Mouse (Mus musculus) heart, embryonic 15.5 days (tissue): ENCODE data around the gene Efcab6. TPM values are rescaled to one million over a fixed set of nuclear protein-coding genes. Genes with fewer than 3 reads are reported as not detected.

Experiments used
- ATAC-seq: fragments of 200-750 bp; cut with Nextera tagmentation; replicated peaks from 2 replicates; pipeline ENCODE4 v1.8.0; 2017; ENCODE audit warnings: low read depth, moderate TSS enrichment; ENCODE audit not compliant: insufficient number of reproducible peaks, insufficient read depth, low FRiP score
- H3K27ac ChIP-seq: fragments of 300-500 bp; sonication (generic); 2 replicates; pipeline ENCODE4 v1.5.1; 2015; ENCODE audit warnings: mild to moderate bottlenecking, inconsistent platforms
- H3K27me3 ChIP-seq: fragments of 300-500 bp; sonication (generic); 2 replicates; pipeline ENCODE4 v1.6.1; 2015; ENCODE audit warnings: inconsistent platforms
- H3K36me3 ChIP-seq: fragments of 300-500 bp; sonication (generic); 2 replicates; pipeline ENCODE4 v1.6.1; 2015; ENCODE audit warnings: mild to moderate bottlenecking, inconsistent platforms
- H3K4me1 ChIP-seq: fragments of 300-500 bp; sonication (generic); replicated peaks from 2 replicates; pipeline ENCODE4 v1.6.1; 2015; ENCODE audit warnings: inconsistent platforms
- H3K4me2 ChIP-seq: fragments of 300-500 bp; sonication (generic); 2 replicates; pipeline ENCODE4 v1.6.1; 2015; ENCODE audit warnings: inconsistent platforms, mild to moderate bottlenecking, moderate library complexity
- H3K4me3 ChIP-seq: fragments of 300-500 bp; sonication (generic); 2 replicates; pipeline ENCODE4 v1.5.1; 2015; ENCODE audit warnings: mild to moderate bottlenecking, inconsistent platforms
- H3K9ac ChIP-seq: fragments of 300-500 bp; sonication (generic); 2 replicates; pipeline ENCODE4 v1.6.1; 2015; ENCODE audit warnings: mild to moderate bottlenecking, inconsistent platforms
- H3K9me3 ChIP-seq: fragments of 300-500 bp; sonication (generic); replicated peaks from 2 replicates; pipeline ENCODE4 v1.6.1; 2016; ENCODE audit warnings: inconsistent platforms
- WGBS: fragments of 180-500 bp; shearing (Covaris S2); methylation state at CpG from one replicate; pipeline ENCODE4 v1.1.7; 2015; ENCODE audit warnings: mixed read lengths; 5-methylcytosine and 5-hydroxymethylcytosine counted together
- polyA plus RNA-seq: library from polyadenylated mRNA; unstranded; fragments of >200 nt; fragmentation: Nextera tagmentation; extraction: Ambion mirVana; gene quantifications from 2 replicates; pipeline ENCODE4 v1.2.1, GENCODE M21; 2015

Efcab6 gene
- polyA plus RNA-seq, 1 experiment from 2014 or later = 0.24 TPM

DNA sequence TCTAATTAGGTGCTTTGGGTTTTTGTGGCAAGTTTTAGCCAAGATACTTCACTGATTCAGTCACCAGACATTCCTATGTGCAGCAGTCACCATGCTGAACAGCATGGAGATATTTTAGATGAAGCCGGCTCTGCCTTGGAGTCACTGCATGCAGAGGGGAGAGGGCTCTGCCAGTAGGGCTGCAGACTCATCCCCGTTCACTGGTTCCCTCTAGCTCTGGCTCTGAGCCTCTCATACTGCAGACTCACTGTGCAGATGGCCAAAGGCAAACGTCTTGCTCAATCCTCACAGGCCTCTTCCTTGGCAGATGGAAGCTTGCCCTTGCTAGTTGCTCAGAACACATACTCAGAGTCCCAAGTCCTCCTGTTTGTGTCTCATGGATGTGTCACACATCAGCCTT is 139.8 kb downstream of the Efcab6 start:
- H3K27me3 ChIP-seq = no peaks in the 10 kb centered on the region
- 56% methylated on average over 3 of the region's 3 CpGs for WGBS
- no peaks in the 10 kb centered on the region for H3K9me3 ChIP-seq
- no peak overlapping the region for H3K9ac ChIP-seq
- H3K4me3 ChIP-seq = no peak overlapping the region
- H3K4me2 ChIP-seq = no peak overlapping the region
- no peak overlapping the region for H3K27ac ChIP-seq
- no peak for ATAC-seq
- H3K4me1 ChIP-seq = no peaks in the 10 kb centered on the region
- H3K36me3 ChIP-seq = no peaks in the 10 kb centered on the region

DNA sequence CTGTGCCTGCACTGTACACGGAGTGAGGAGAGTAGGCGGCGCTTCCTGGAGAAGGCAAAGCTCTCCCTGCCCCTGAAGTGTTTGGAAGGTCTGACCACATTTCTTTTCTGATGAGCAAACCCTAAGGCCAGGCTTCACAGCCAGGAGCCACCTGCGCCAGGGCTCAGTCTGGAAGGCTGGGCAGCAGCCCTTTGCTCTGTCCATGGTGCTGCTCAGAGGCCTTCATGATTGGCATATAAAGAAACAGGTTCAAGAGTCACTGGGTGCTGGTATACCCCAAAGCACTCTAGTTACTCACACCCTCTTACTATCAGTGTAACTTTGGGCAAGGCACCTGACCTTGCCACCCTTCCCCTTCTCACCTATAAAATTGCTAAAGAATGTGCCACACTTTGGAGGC is 140.5 kb downstream of the Efcab6 start:
- Histone ChIP-seq H3K4me3 (no peak overlapping the region), H3K4me2 (no peak overlapping the region), H3K27me3 (no peaks in the 10 kb centered on the region), H3K9me3 (no peaks in the 10 kb centered on the region), H3K4me1 (no peaks in the 10 kb centered on the region), H3K27ac (no peak overlapping the region), H3K36me3 (no peaks in the 10 kb centered on the region), H3K9ac (no peak overlapping the region)
- WGBS = 13% methylated on average over 4 of the region's 4 CpGs
- ATAC-seq = no peak

DNA sequence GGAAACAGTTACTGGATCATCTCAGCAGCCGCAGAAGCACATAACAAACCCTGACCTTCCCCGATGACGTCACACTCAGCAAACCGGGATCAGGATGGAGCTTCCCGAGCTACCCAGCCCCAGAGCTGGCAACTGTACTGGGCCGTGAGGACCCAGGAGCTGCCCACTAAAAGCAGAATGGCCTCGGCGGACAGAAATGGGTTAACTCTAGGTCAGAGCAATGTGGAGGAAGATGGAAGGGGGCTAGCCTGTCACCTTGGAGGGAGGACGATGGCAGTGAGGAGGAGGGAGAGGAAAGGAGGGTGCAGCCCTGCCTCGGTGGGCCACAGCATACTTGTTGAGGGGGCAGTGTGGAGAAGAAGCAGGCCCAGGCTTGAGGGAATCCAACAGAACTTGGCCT is 149.8 kb downstream of the Efcab6 start:
- Histone ChIP-seq H3K4me3 (no peak overlapping the region), H3K36me3 (no peaks in the 10 kb centered on the region), H3K4me1 (no peaks in the 10 kb centered on the region), H3K4me2 (no peak overlapping the region), H3K27me3 (no peaks in the 10 kb centered on the region), H3K9me3 (no peaks in the 10 kb centered on the region), H3K27ac (no peak overlapping the region), H3K9ac (no peak overlapping the region)
- 73% methylated on average over 10 of the region's 10 CpGs for WGBS
- no peak for ATAC-seq

DNA sequence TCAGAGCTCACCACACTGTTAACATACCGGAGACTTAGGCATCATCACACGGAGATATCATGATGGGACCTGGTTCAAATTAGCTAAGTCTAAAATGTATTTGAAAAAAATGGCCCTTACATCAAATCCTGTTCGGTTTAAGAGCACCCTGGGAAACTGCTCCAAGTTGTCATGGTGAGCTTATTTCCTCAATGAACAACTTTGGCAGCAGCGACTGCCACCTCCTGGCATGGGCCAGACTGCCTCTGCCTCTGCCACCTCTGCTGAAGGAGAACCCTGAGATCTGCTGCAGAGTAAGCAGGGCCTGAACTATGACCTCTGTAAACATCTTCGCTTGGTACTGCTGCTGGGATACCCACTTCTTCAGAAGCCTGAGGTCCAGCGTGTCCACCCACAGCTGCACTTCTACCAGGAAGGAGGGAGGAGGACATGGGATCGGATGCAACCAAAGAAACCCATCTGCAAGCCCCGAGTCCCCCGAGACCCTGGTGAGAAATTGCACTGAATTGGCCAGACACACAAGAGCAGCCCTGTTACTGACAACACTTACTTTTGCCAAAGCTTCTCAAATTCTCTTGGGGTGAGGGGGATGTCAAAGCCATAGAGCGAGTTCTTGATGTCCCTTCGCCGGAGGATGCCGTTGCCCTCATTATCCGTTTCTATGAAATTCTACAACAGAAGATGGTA is 152.0 kb downstream of the Efcab6 start:
- Histone ChIP-seq H3K36me3 (no peaks in the 10 kb centered on the region), H3K9me3 (no peaks in the 10 kb centered on the region), H3K27me3 (no peaks in the 10 kb centered on the region), H3K9ac (no peak overlapping the region), H3K27ac (no peak overlapping the region), H3K4me3 (no peak overlapping the region), H3K4me2 (no peak overlapping the region), H3K4me1 (no peaks in the 10 kb centered on the region)
- ATAC-seq = no peak
- 82% methylated on average over 14 of the region's 14 CpGs for WGBS

DNA sequence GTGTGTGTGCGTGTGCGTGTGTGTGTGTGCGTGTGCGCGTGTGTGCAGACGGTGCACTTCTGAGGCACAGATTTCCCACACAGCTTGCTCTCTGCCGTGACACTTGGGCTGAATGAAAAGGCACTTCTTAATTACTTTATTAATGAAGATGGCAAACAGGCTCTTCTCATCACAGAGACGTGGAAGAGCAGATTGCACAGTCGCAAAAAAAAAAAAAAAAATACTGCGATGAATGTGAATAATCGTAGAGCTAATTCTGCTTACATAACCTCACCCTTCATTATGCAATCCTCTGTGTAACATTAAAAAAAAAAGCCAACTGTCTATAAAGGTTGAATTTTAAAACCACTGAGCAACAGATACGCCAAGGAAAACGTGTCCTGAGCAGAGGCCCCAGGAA is 158.7 kb downstream of the Efcab6 start:
- 85% methylated on average over 13 of the region's 13 CpGs for WGBS
- no peaks in the 10 kb centered on the region for H3K9me3 ChIP-seq
- H3K27me3 ChIP-seq = peaks cover 24% of the 10 kb centered on the region
- H3K36me3 ChIP-seq = no peaks in the 10 kb centered on the region
- H3K4me1 ChIP-seq = no peaks in the 10 kb centered on the region
- H3K4me2 ChIP-seq = no peak overlapping the region
- no peak overlapping the region for H3K27ac ChIP-seq
- H3K4me3 ChIP-seq = no peak overlapping the region
- no peak overlapping the region for H3K9ac ChIP-seq
- ATAC-seq = no peak

DNA sequence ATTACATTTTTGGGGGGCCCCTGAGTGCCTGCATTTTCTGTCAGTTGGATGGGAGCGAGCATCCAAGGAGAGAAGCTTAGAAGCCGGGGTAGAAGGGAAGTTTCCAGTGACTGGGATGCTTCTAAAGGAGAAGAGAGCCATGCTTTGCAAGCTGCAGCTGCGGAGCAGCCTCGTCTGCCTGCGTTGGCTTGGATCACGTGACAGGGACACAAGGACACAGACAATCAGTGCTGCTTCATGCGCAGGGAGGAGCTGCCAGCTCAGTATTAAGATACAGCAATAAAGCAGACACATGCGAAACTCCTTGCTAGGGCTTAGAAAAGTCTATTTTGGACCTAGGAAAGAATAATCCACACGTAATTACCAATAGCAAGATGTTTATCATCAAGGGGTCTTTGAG is 167.9 kb downstream of the Efcab6 start:
- H3K9me3 ChIP-seq = no peaks in the 10 kb centered on the region
- no peak overlapping the region for H3K9ac ChIP-seq
- H3K27ac ChIP-seq = no peak overlapping the region
- WGBS = 62% methylated on average over 9 of the region's 9 CpGs
- H3K4me3 ChIP-seq = no peak overlapping the region
- H3K36me3 ChIP-seq = no peaks in the 10 kb centered on the region
- no peak overlapping the region for H3K4me2 ChIP-seq
- no peak for ATAC-seq
- no peaks in the 10 kb centered on the region for H3K4me1 ChIP-seq
- H3K27me3 ChIP-seq = peaks cover 19% of the 10 kb centered on the region

DNA sequence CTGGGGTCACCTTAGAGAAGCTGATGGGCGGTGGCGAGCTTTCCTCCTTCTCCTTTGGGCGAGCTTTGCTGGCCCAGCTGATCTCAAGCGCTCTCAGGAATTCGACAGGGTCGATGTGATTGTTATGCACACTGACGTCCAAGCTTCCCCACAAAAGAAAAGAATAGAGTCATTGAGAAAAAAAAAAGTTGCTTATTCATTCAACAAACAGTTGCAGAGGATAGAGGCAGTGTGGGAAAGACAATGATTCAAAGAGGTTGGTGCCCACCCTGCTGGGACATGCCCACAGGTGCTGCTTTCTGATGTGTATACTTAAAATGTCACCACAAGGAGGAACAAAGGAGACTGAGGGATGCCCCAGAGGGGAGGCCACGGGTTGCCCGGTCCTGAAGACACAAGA is 169.2 kb downstream of the Efcab6 start:
- H3K27me3 ChIP-seq = peaks cover 13% of the 10 kb centered on the region
- no peak overlapping the region for H3K9ac ChIP-seq
- no peak for ATAC-seq
- H3K36me3 ChIP-seq = no peaks in the 10 kb centered on the region
- no peak overlapping the region for H3K4me3 ChIP-seq
- no peak overlapping the region for H3K27ac ChIP-seq
- no peaks in the 10 kb centered on the region for H3K9me3 ChIP-seq
- 45% methylated on average over 9 of the region's 9 CpGs for WGBS
- no peak overlapping the region for H3K4me2 ChIP-seq
- no peaks in the 10 kb centered on the region for H3K4me1 ChIP-seq

DNA sequence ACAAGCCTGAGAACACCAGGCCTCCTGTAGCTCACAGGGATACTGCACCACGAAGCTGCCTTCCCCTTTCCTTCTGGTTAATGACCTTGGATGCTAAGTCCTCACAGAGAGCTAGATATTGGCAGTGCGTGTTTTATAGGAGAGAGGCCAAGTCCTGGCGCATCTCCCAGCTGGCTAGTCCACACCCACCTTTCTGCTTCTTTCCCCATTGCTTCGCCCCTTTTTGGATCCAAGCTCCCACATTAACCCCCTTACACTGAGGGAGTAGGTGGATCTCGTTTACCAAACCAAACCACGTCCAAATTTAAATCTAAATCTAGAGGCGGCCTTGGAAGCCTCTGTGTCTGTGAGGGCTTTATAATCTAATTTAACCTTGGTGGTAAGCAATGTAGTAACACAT is 170.9 kb downstream of the Efcab6 start:
- no peak overlapping the region for H3K4me2 ChIP-seq
- 64% methylated on average over 7 of the region's 7 CpGs for WGBS
- peaks cover 13% of the 10 kb centered on the region for H3K27me3 ChIP-seq
- H3K36me3 ChIP-seq = no peaks in the 10 kb centered on the region
- H3K9me3 ChIP-seq = no peaks in the 10 kb centered on the region
- H3K27ac ChIP-seq = no peak overlapping the region
- H3K4me1 ChIP-seq = no peaks in the 10 kb centered on the region
- ATAC-seq = no peak
- no peak overlapping the region for H3K9ac ChIP-seq
- no peak overlapping the region for H3K4me3 ChIP-seq

DNA sequence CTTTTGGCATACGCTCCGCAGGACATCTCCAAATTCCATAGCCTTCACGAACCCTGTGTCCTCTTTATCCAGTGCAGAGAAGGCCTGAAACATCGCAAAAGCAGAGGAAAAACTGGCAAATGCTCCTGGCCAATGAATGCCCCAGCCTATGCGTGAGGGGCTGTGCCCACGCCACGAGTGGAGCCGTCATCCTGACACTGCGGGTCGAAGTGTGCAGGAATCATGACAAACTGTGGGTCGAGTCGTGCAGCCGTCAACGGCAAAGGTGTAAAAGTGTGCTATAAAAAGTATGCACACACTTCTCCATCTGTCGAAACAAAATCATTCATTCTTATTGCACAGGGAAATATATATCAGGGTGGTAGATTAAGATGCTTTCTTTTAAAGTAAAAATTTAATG is 172.3 kb downstream of the Efcab6 start:
- H3K27ac ChIP-seq = no peak overlapping the region
- no peak for ATAC-seq
- H3K9ac ChIP-seq = no peak overlapping the region
- H3K27me3 ChIP-seq = peaks cover 13% of the 10 kb centered on the region
- no peak overlapping the region for H3K4me3 ChIP-seq
- WGBS = 75% methylated on average over 15 of the region's 15 CpGs
- no peaks in the 10 kb centered on the region for H3K9me3 ChIP-seq
- H3K4me2 ChIP-seq = no peak overlapping the region
- H3K4me1 ChIP-seq = no peaks in the 10 kb centered on the region
- H3K36me3 ChIP-seq = no peaks in the 10 kb centered on the region

DNA sequence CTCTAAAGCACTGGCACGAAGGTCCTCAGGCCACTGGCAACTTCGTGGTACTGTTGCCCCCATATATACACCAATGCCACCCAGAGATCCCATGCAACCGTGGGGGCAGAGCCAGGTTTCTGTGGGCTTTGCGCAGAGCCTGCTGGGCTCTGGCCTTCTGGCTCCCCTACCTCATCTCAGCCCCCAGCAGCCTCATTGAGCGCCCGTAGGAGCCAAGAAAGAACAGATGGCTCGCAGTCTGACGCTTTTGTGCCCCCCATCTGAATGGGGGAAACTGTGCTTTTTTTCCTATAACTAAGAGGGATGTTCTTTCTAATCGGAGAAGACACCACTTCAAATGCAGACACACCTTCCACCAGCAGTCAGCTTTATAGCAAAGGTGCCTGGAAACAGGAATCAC is 180.9 kb downstream of the Efcab6 start:
- Histone ChIP-seq H3K4me2 (no peak overlapping the region), H3K36me3 (no peaks in the 10 kb centered on the region), H3K9ac (no peak overlapping the region), H3K4me1 (no peaks in the 10 kb centered on the region), H3K4me3 (no peak overlapping the region), H3K9me3 (no peaks in the 10 kb centered on the region), H3K27ac (no peak overlapping the region), H3K27me3 (no peaks in the 10 kb centered on the region; the same call in 1 of the 2 replicates)
- WGBS = 79% methylated on average over 9 of the region's 9 CpGs
- ATAC-seq = no peak

DNA sequence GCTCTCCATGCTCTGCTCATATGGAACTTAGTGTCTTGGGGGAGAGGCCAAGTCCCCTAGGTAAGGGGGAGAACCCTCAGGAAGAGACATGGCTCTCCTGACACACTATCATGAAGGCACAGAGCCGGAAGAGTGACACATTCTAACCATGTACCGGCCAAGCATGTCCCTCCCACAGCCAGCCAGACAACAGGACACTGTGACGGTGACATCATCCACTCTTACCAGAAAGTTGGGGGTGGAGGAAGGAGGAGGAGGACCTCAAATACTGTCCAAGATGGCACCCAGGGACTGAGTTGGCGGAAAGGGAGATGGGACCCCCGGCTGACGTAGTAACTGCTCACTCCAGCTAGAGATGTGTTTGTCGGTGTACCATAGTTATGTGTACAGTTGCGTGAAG is 181.4 kb downstream of the Efcab6 start:
- Histone ChIP-seq H3K9ac (no peak overlapping the region), H3K4me2 (no peak overlapping the region), H3K9me3 (no peaks in the 10 kb centered on the region), H3K36me3 (no peaks in the 10 kb centered on the region), H3K4me3 (no peak overlapping the region), H3K27ac (no peak overlapping the region), H3K4me1 (no peaks in the 10 kb centered on the region), H3K27me3 (no peaks in the 10 kb centered on the region; the same call in 1 of the 2 replicates)
- no peak for ATAC-seq
- 85% methylated on average over 8 of the region's 8 CpGs for WGBS

DNA sequence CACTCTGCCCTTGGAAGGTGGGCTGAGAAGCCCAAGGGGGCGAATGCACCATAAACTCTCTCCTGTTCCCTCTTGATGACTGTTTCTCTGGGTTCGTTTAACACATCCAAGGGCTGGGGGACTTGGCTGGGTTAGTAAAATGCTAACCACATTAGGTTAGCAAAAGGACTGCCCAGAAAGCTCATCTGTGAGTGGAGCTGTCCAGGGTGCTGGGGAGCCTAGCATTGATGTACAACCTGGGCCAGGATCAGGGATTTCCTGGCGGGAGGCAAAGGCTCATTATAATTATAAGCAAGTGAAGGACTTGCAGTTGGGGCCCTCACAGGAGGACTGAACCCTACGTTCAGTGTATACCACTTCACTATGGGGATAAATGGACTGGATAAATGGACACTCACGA is 185.3 kb downstream of the Efcab6 start:
- no peak overlapping the region for H3K4me2 ChIP-seq
- no peak for ATAC-seq
- no peaks in the 10 kb centered on the region for H3K27me3 ChIP-seq
- no peaks in the 10 kb centered on the region for H3K9me3 ChIP-seq
- no peak overlapping the region for H3K9ac ChIP-seq
- no peak overlapping the region for H3K27ac ChIP-seq
- no peaks in the 10 kb centered on the region for H3K36me3 ChIP-seq
- 15% methylated on average over 5 of the region's 5 CpGs for WGBS
- no peaks in the 10 kb centered on the region for H3K4me1 ChIP-seq
- no peak overlapping the region for H3K4me3 ChIP-seq
